Mouse (Mus musculus) stomach, postnatal 0 days (tissue): Measurements from ENCODE around the gene Rab7.
"Not testable (repeated sequence)": the region's sequence is repeated elsewhere in the genome, so short reads cannot be mapped to it uniquely, and the experiment has no call there.

Experiments
- CTCF ChIP-seq: IDR thresholded peaks from 2 replicates; pipeline ENCODE4 v1.5.1; 2016; ENCODE audit warnings: antibody characterized with exemption, low read depth, mild to moderate bottlenecking, moderate library complexity
- EP300 ChIP-seq: optimal IDR thresholded peaks from 2 replicates; pipeline ENCODE3; 2016; ENCODE audit warnings: antibody characterized with exemption

DNA sequence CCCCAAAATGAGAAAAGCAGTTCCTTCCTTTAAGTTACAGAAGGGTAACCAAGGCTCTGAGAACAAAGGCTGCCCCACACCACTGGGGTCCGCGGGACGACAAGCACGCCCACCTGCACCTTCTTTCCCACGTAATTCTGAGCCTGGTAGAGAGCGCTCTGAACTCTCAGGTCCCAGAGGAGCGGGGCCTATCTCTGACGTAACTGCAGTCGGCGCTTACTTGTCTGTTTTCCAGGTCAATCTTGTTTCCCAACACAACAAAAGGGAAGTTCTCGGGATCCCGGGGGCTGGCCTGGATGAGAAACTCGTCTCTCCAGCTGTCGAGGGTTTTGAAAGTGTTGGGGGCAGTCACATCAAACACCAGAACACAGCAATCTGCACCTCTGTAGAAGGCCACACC, 40.3 kb downstream of the Rab7 start:
- TF ChIP-seq CTCF, EP300: not testable (repeated sequence)
